Mouse (Mus musculus) megakaryocyte, embryonic 14.5 days (primary cell): Measurements from ENCODE around the gene Rapgef4.

Source experiments
- FLI1 ChIP-seq: IDR thresholded peaks from 2 replicates; pipeline ENCODE4 v1.6.1; 2012; ENCODE audit warnings: low read length, inconsistent platforms, mixed read lengths
- GATA1 ChIP-seq: IDR thresholded peaks from 3 replicates; pipeline ENCODE4 v1.6.1; 2012; ENCODE audit warnings: mixed read lengths, low read length, inconsistent platforms, borderline replicate concordance

- TF ChIP-seq GATA1 (no peak), FLI1 (no peak)
These were observed 16.8 kb upstream of the Rapgef4 start for GRCm38 (mm10) chr2:71964216-71964615.
